Mouse (Mus musculus): ENCODE measurements around the gene Atp9a. TPM values are rescaled to one million over a fixed set of nuclear protein-coding genes. Genes with fewer than 3 reads are reported as not detected.

Gene Atp9a
- 28.9 and 29.3 TPM in 2 replicates for polyA plus RNA-seq (2011; ENCODE audit: insufficient read depth, insufficient read length, low read depth, missing spikeins)

DNA sequence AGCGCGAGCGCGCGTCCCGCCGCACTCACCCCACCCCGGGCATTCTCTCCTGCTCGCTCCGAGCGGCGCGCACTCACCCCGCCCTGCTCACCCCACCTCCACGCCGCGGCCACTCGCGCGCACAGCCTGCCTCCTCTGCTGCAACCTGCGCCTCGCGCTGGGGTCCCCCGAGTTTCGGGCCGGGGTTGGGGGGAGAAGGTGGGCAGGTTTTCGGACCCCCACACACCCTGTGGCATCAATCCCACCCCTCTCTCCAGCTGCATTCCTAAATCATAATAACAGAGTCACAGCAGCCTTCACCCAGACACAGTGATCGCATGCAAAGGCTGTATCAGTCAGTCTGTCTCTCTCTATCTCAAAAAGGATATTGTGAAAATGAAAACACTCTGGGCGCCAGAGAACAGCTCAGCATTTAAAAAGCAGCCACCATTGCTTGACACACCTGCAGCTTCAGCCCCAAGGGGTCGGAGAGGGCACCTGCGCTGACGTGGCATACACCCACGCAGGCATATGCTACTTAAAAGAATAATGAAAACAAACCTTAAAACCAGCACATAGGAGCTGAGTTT lies at the start of gene Atp9a:
Atp9a (minus strand) TSS at position 351 of the 569 bp plus-strand sequence.
- H3K36me3 ChIP-seq (ENCODE audit: control insufficient read depth, insufficient read depth, low read length, poor library complexity, severe bottlenecking): no peaks in the 10 kb centered on the region
- H3K4me3 ChIP-seq (ENCODE audit: low read depth, low read length): peak within 1 kb of the TSS; percentile 66
- peak within 1 kb of the TSS; percentile 79 for H3K9ac ChIP-seq (ENCODE audit: low read depth, poor library complexity, severe bottlenecking)
- H3K9me3 ChIP-seq (replicated peaks; ENCODE audit: control insufficient read depth, insufficient read depth, low read length, poor library complexity, severe bottlenecking): no peaks in the 10 kb centered on the region
- no peak for TF ChIP-seq CTCF (IDR thresholded peaks at IDR 0.05; ENCODE audit: low read depth, low read length)
- no peaks in the 10 kb centered on the region for H3K27me3 ChIP-seq (ENCODE audit: control insufficient read depth, insufficient read depth, low read length, poor library complexity, severe bottlenecking)
- no peaks in the 10 kb centered on the region for H3K4me1 ChIP-seq (ENCODE audit: control insufficient read depth, insufficient read depth, low read length)
- no peak within 1 kb of the TSS for H3K27ac ChIP-seq (ENCODE audit: insufficient read depth, low read length)

DNA sequence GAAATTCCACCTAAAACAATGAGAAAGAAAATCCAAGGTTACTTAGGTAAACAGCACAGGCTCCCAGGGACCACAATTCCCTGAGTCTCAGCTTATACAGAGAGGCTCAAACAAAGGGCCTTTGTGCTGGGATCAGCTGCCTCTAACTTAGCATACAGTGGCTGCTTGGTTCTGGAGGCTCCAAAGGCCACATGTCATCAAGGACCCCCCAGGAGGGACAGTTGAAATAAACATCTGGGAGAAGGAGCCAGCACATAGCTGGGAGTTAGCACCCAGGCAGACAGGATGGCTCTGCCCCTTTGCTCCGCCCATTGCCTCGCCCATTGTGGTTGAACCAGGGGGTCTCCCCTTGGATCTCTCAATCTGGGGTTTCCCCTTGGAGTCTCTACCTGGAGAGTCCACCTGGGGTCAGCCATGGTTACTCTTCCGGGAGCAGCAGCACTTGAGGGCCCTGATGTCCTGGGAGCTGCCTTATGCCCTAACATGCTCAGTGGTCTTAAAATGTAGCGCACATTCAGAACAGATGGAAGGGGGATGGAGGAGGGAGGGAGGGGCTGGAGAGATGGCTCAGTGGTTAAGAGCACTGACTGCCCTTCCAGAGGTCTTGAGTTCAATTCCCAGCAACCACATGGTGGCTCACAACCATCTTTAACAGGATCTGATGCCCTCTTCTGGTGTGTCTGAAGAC lies 49.0 kb upstream of the Atp9a start:
- Histone ChIP-seq H3K9ac (ENCODE audit: low read depth, poor library complexity, severe bottlenecking) (peak overlapping the region; percentile 51; the same call in 1 of the 2 replicates), H3K27me3 (ENCODE audit: control insufficient read depth, insufficient read depth, low read length, poor library complexity, severe bottlenecking) (no peaks in the 10 kb centered on the region), H3K4me1 (ENCODE audit: control insufficient read depth, insufficient read depth, low read length) (peaks cover 8% of the 10 kb centered on the region), H3K4me3 (ENCODE audit: low read depth, low read length) (no peak overlapping the region; the same call in 1 of the 2 replicates), H3K27ac (ENCODE audit: insufficient read depth, low read length) (peak overlapping the region; percentile 91), H3K36me3 (ENCODE audit: control insufficient read depth, insufficient read depth, low read length, poor library complexity, severe bottlenecking) (no peaks in the 10 kb centered on the region), H3K9me3 (replicated peaks; ENCODE audit: control insufficient read depth, insufficient read depth, low read length, poor library complexity, severe bottlenecking) (no peaks in the 10 kb centered on the region)
- peak; percentile 92 for TF ChIP-seq EP300 (IDR thresholded peaks at IDR 0.05; ENCODE audit: insufficient read depth, low read depth, low read length)
- TF ChIP-seq POLR2A (IDR thresholded peaks at IDR 0.05; ENCODE audit: insufficient read depth, low read length): no peak

DNA sequence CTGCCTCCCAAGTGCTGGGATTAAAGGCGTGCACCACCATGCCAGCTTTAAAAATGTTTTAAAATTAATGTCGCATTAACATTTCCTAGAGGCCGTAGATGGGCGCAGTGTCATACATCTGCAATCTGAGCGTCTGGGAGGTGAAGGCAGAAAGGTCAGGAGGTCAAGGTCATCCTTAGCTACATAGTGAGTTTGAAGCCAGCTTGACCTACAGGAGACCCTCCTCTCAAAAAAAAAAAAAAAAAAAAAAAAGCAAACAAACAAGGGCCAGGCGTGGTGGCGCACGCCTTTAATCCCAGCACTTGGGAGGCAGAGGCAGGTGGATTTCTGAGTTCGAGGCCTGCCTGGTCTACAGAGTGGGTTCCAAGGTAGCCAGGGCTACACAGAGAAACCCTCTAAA lies 44.0 kb upstream of the Atp9a start:
- no peaks in the 10 kb centered on the region for H3K9me3 ChIP-seq (replicated peaks; ENCODE audit: control insufficient read depth, insufficient read depth, low read length, poor library complexity, severe bottlenecking)
- H3K27me3 ChIP-seq (ENCODE audit: control insufficient read depth, insufficient read depth, low read length, poor library complexity, severe bottlenecking): no peaks in the 10 kb centered on the region
- TF ChIP-seq POLR2A (IDR thresholded peaks at IDR 0.05; ENCODE audit: insufficient read depth, low read length) (no peak), CTCF (IDR thresholded peaks at IDR 0.05; ENCODE audit: low read depth, low read length) (no peak), EP300 (IDR thresholded peaks at IDR 0.05; ENCODE audit: insufficient read depth, low read depth, low read length) (no peak)
- H3K4me1 ChIP-seq (ENCODE audit: control insufficient read depth, insufficient read depth, low read length): peaks cover 9% of the 10 kb centered on the region
- no peak overlapping the region for H3K27ac ChIP-seq (ENCODE audit: insufficient read depth, low read length)
- H3K9ac ChIP-seq (ENCODE audit: low read depth, poor library complexity, severe bottlenecking): no peak overlapping the region
- H3K36me3 ChIP-seq (ENCODE audit: control insufficient read depth, insufficient read depth, low read length, poor library complexity, severe bottlenecking): no peaks in the 10 kb centered on the region
- no peak overlapping the region for H3K4me3 ChIP-seq (ENCODE audit: low read depth, low read length)

DNA sequence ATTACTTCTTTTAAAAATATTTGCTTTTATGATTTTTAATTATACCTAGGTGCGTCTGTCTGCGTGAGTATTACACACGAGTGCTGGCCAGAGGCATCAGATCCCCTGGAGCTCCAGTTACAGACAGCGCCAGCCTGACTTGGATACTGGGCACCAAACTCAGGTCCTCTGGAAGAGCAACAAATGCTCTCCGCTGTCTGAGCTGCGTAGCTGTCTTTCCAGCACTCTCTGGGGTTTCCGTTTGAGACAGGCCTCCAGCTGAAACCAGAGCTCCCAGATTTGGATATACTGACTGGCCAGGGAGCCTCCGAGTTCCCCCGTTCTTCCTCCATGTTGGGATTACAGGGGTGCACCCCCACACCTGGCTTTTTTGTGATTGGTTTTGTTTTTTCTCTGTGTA lies 38.4 kb upstream of the Atp9a start:
- Histone ChIP-seq H3K4me1 (ENCODE audit: control insufficient read depth, insufficient read depth, low read length) (peaks cover 3% of the 10 kb centered on the region), H3K27me3 (ENCODE audit: control insufficient read depth, insufficient read depth, low read length, poor library complexity, severe bottlenecking) (no peaks in the 10 kb centered on the region), H3K4me3 (ENCODE audit: low read depth, low read length) (no peak overlapping the region), H3K36me3 (ENCODE audit: control insufficient read depth, insufficient read depth, low read length, poor library complexity, severe bottlenecking) (no peaks in the 10 kb centered on the region), H3K27ac (ENCODE audit: insufficient read depth, low read length) (no peak overlapping the region), H3K9me3 (replicated peaks; ENCODE audit: control insufficient read depth, insufficient read depth, low read length, poor library complexity, severe bottlenecking) (no peaks in the 10 kb centered on the region), H3K9ac (ENCODE audit: low read depth, poor library complexity, severe bottlenecking) (no peak overlapping the region)
- no peak for TF ChIP-seq EP300 (IDR thresholded peaks at IDR 0.05; ENCODE audit: insufficient read depth, low read depth, low read length)
- TF ChIP-seq POLR2A (IDR thresholded peaks at IDR 0.05; ENCODE audit: insufficient read depth, low read length): no peak
- no peak for TF ChIP-seq CTCF (IDR thresholded peaks at IDR 0.05; ENCODE audit: low read depth, low read length)

DNA sequence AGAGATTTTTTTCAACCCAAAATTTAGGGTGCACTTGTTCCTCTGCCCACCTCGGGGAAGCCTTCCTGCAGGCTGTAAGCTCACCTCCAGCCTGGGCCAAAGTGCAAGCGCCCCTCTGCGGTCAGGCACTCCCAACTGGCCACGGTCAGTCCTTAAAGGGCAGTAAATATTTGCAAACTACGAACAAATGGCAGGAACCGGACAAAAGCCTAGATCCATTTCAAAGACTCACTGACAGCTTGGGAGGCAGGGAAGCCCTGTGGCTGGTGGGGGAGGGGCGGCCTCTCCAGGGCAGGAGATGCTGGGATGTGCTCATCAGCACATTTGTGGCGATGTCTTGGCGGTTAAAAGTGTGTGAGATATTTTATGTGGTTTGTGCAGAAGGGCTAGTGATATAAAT lies 37.8 kb upstream of the Atp9a start:
- H3K27ac ChIP-seq (ENCODE audit: insufficient read depth, low read length): peak overlapping the region; percentile 45; the same call in 1 of the 2 replicates
- H3K4me3 ChIP-seq (ENCODE audit: low read depth, low read length): no peak overlapping the region
- H3K27me3 ChIP-seq (ENCODE audit: control insufficient read depth, insufficient read depth, low read length, poor library complexity, severe bottlenecking): no peaks in the 10 kb centered on the region
- no peaks in the 10 kb centered on the region for H3K9me3 ChIP-seq (replicated peaks; ENCODE audit: control insufficient read depth, insufficient read depth, low read length, poor library complexity, severe bottlenecking)
- H3K9ac ChIP-seq (ENCODE audit: low read depth, poor library complexity, severe bottlenecking): no peak overlapping the region
- H3K4me1 ChIP-seq (ENCODE audit: control insufficient read depth, insufficient read depth, low read length): peaks cover 3% of the 10 kb centered on the region
- TF ChIP-seq POLR2A (IDR thresholded peaks at IDR 0.05; ENCODE audit: insufficient read depth, low read length) (no peak), EP300 (IDR thresholded peaks at IDR 0.05; ENCODE audit: insufficient read depth, low read depth, low read length) (peak; percentile 95), CTCF (IDR thresholded peaks at IDR 0.05; ENCODE audit: low read depth, low read length) (peak; percentile 13)
- no peaks in the 10 kb centered on the region for H3K36me3 ChIP-seq (ENCODE audit: control insufficient read depth, insufficient read depth, low read length, poor library complexity, severe bottlenecking)

DNA sequence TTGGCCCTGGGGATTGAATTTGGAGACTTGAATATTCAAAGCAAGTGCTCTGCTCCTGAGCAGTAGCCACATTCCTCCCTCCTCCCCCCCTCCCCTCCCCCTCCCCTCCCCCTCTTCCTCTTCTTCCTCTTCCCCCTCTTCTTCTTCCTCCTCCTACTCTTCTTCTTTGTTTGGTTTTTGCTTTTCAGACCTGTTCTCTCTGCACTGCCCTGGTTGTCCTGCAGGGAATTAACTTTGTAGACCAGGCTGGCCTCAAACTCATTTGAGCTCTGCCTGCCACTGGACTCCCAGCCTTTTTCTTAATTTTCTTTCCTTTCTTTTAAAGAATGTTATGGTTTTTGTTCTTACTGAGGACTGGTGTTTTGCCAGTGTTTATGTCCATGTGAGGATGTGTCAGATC lies 35.3 kb upstream of the Atp9a start:
- TF ChIP-seq EP300 (IDR thresholded peaks at IDR 0.05; ENCODE audit: insufficient read depth, low read depth, low read length) (no peak), CTCF (IDR thresholded peaks at IDR 0.05; ENCODE audit: low read depth, low read length) (no peak), POLR2A (IDR thresholded peaks at IDR 0.05; ENCODE audit: insufficient read depth, low read length) (no peak)
- Histone ChIP-seq H3K4me1 (ENCODE audit: control insufficient read depth, insufficient read depth, low read length) (peaks cover 3% of the 10 kb centered on the region), H3K9me3 (replicated peaks; ENCODE audit: control insufficient read depth, insufficient read depth, low read length, poor library complexity, severe bottlenecking) (no peaks in the 10 kb centered on the region), H3K27ac (ENCODE audit: insufficient read depth, low read length) (peak overlapping the region; percentile 82), H3K36me3 (ENCODE audit: control insufficient read depth, insufficient read depth, low read length, poor library complexity, severe bottlenecking) (no peaks in the 10 kb centered on the region), H3K9ac (ENCODE audit: low read depth, poor library complexity, severe bottlenecking) (no peak overlapping the region), H3K27me3 (ENCODE audit: control insufficient read depth, insufficient read depth, low read length, poor library complexity, severe bottlenecking) (no peaks in the 10 kb centered on the region), H3K4me3 (ENCODE audit: low read depth, low read length) (no peak overlapping the region)
